In genomic region chr9:101404034-101404433, GRCm38 (mm10) we compare ENCODE assay signal across 17 mouse cellular contexts.
DNase-seq lines count a peak whose midpoint lies in the region; ATAC-seq and TF ChIP-seq lines count a peak whose summit lies in the region.
"Had no signal": no experiment of that assay in that cellular context is flagged by ENCODE, and none has a peak within 500 bp of the region (broad histone marks: within the 10 kb centered on the region; RNA-seq: fewer than 3 reads in every experiment).

No protein-coding gene starts in this region.

- peaks cover 25% of the 10 kb centered on the region for H3K4me1 ChIP-seq in forebrain, embryonic 12.5 days
- H3K4me1 ChIP-seq in forebrain, embryonic 11.5 days (replicated peaks; ENCODE audit: control insufficient read depth, insufficient read depth, low read length): peaks cover 5% of the 10 kb centered on the region; the same call in 1 of the 2 replicates
- no peaks in the 10 kb centered on the region for H3K4me1 ChIP-seq in kidney, adult 2 months (ENCODE audit: control insufficient read depth, insufficient read depth, low read length)
- peaks cover 35% of the 10 kb centered on the region for H3K4me1 ChIP-seq in neural tube, embryonic 15.5 days

- TF ChIP-seq POLR2A in kidney, adult 2 months (IDR thresholded peaks at IDR 0.05; ENCODE audit: low read depth, low read length): no peak

- no peaks in the 10 kb centered on the region for H3K9me3 ChIP-seq in forebrain, embryonic 12.5 days
- H3K9me3 ChIP-seq in forebrain, embryonic 11.5 days (ENCODE audit: control insufficient read depth, low read length): no peaks in the 10 kb centered on the region
- no peaks in the 10 kb centered on the region for H3K9me3 ChIP-seq in neural tube, embryonic 15.5 days (replicated peaks)
- H3K9me3 ChIP-seq: embryonic facial prominence, embryonic 15.5 days; heart, embryonic 12.5 days; hindbrain, embryonic 12.5 days had no signal

- H3K4me3 ChIP-seq in forebrain, embryonic 12.5 days (replicated peaks): no peak overlapping the region
- no peak overlapping the region for H3K4me3 ChIP-seq in forebrain, embryonic 11.5 days (ENCODE audit: low read depth, low read length)
- no peak overlapping the region for H3K4me3 ChIP-seq in kidney, adult 2 months (ENCODE audit: insufficient read depth, low read depth, low read length)
- H3K4me3 ChIP-seq in neural tube, embryonic 15.5 days (replicated peaks): no peak overlapping the region
- H3K4me3 ChIP-seq: embryonic facial prominence, embryonic 15.5 days; erythroblast, embryonic 14.5 days; heart, embryonic 12.5 days; hindbrain, embryonic 12.5 days had no signal

- H3K4me2 ChIP-seq in forebrain, embryonic 12.5 days: no peak overlapping the region
- no peak overlapping the region for H3K4me2 ChIP-seq in forebrain, embryonic 11.5 days (ENCODE audit: low read depth, low read length, severe bottlenecking)
- no peak overlapping the region for H3K4me2 ChIP-seq in neural tube, embryonic 15.5 days
- H3K4me2 ChIP-seq: embryonic facial prominence, embryonic 15.5 days; heart, embryonic 12.5 days; hindbrain, embryonic 12.5 days had no signal

- 65% methylated on average over 3 of the region's 3 CpGs for WGBS in forebrain, embryonic 12.5 days
- 76% methylated on average over 3 of the region's 3 CpGs for WGBS in forebrain, embryonic 11.5 days
- 61% methylated on average over 3 of the region's 3 CpGs for WGBS in kidney, adult 2 months
- 71% methylated on average over 3 of the region's 3 CpGs for WGBS in neural tube, embryonic 15.5 days

- no peak for DNase-seq in forebrain, embryonic 11.5 days (ENCODE audit: low spot score)
- peak; percentile 2 for DNase-seq in kidney, postnatal 10 days
- DNase-seq in kidney, adult 2 months: no peak
- peak; percentile 6 for DNase-seq in neural tube, embryonic 10.5 days (ENCODE audit: extremely low spot score, low spot score)
- DNase-seq: embryo, embryonic 11 days; kidney, adult 18-20 months had no signal

- H3K27ac ChIP-seq in forebrain, embryonic 12.5 days: peak overlapping the region; percentile 47
- H3K27ac ChIP-seq in forebrain, embryonic 11.5 days (ENCODE audit: low read depth, low read length): no peak overlapping the region
- no peak overlapping the region for H3K27ac ChIP-seq in kidney, adult 2 months (ENCODE audit: insufficient read depth, low read depth, low read length)
- H3K27ac ChIP-seq in neural tube, embryonic 15.5 days (replicated peaks): no peak overlapping the region
- H3K27ac ChIP-seq: embryonic facial prominence, embryonic 15.5 days; hindbrain, postnatal 0 days had no signal

- no peaks in the 10 kb centered on the region for H3K36me3 ChIP-seq in forebrain, embryonic 12.5 days (replicated peaks)
- H3K36me3 ChIP-seq in forebrain, embryonic 11.5 days (ENCODE audit: control insufficient read depth, insufficient read depth, low read length): no peaks in the 10 kb centered on the region
- no peaks in the 10 kb centered on the region for H3K36me3 ChIP-seq in kidney, adult 2 months (ENCODE audit: control insufficient read depth, insufficient read depth, low read length)
- no peaks in the 10 kb centered on the region for H3K36me3 ChIP-seq in neural tube, embryonic 15.5 days
- H3K36me3 ChIP-seq: embryonic facial prominence, embryonic 15.5 days; heart, embryonic 12.5 days; hindbrain, embryonic 12.5 days had no signal

- H3K27me3 ChIP-seq in forebrain, embryonic 12.5 days: no peaks in the 10 kb centered on the region
- H3K27me3 ChIP-seq in forebrain, embryonic 11.5 days (ENCODE audit: control insufficient read depth, insufficient read depth, low read length): no peaks in the 10 kb centered on the region
- H3K27me3 ChIP-seq in kidney, adult 2 months (replicated peaks; ENCODE audit: control insufficient read depth, insufficient read depth, low read length): no peaks in the 10 kb centered on the region
- no peaks in the 10 kb centered on the region for H3K27me3 ChIP-seq in neural tube, embryonic 15.5 days (replicated peaks)
- H3K27me3 ChIP-seq: CH12.LX; embryonic facial prominence, embryonic 15.5 days; hindbrain, embryonic 12.5 days had no signal

- no peak for ATAC-seq in forebrain, embryonic 12.5 days (ENCODE audit: low FRiP score)
- no peak for ATAC-seq in forebrain, embryonic 11.5 days (replicated peaks; ENCODE audit: low FRiP score)
- no peak for ATAC-seq in neural tube, embryonic 15.5 days (ENCODE audit: low FRiP score)
- no peak for ATAC-seq in granulocyte monocyte progenitor cell, adult 5-6 weeks (replicated peaks; ENCODE audit: poor library complexity, severe bottlenecking)
- ATAC-seq: activated CD4-positive, CD25-positive, alpha-beta regulatory T cell, adult 4 months; Patski had no signal

- no peak for TF ChIP-seq CTCF in kidney, adult 2 months (conservative IDR thresholded peaks at IDR 0.05; ENCODE audit: insufficient read depth, insufficient read length, low read depth, low read length)

- no peak overlapping the region for H3K9ac ChIP-seq in forebrain, embryonic 12.5 days
- H3K9ac ChIP-seq in forebrain, embryonic 11.5 days (ENCODE audit: low read length): no peak overlapping the region
- H3K9ac ChIP-seq in neural tube, embryonic 15.5 days (replicated peaks): no peak overlapping the region
- H3K9ac ChIP-seq: embryonic facial prominence, embryonic 15.5 days; heart, embryonic 12.5 days; hindbrain, embryonic 12.5 days had no signal

Comparison
In these comparisons a context has a peak if more than half of its experiments do, and no peak if none do; other contexts are left out.
1. DNase-seq: peak in kidney, postnatal 10 days (single experiment) and neural tube, embryonic 10.5 days (single experiment); none in forebrain, embryonic 11.5 days (single experiment) and kidney, adult 2 months (single experiment).